Mouse (Mus musculus) intestine, embryonic 14.5 days (tissue): ENCODE results near the gene Fcor. TPM values are rescaled to one million over a fixed set of nuclear protein-coding genes. Genes with fewer than 3 reads are reported as not detected.

Experiments
- ATAC-seq: fragments of 200-750 bp; cut with Nextera tagmentation; replicated peaks from 2 replicates; pipeline ENCODE4 v1.8.0; 2017; ENCODE audit warnings: low read depth, moderate number of reproducible peaks, moderate TSS enrichment, moderate library complexity; ENCODE audit not compliant: low FRiP score, low TSS enrichment
- DNase-seq: peaks from one replicate; pipeline ENCODE4 v3.0.0-alpha.2; 2018; ENCODE audit warnings: low spot score
- H3K27ac ChIP-seq: fragments of 300-500 bp; sonication (generic); 2 replicates; pipeline ENCODE4 v1.5.1; 2014; ENCODE audit warnings: low read depth, mild to moderate bottlenecking, control low read depth
- H3K27me3 ChIP-seq: fragments of 300-500 bp; sonication (generic); replicated peaks from 2 replicates; pipeline ENCODE4 v1.6.1; 2014; ENCODE audit warnings: low read length, control low read depth; ENCODE audit not compliant: control insufficient read depth, insufficient read depth
- H3K36me3 ChIP-seq: fragments of 300-500 bp; sonication (generic); 2 replicates; pipeline ENCODE4 v1.6.1; 2014; ENCODE audit warnings: low read length, control low read depth; ENCODE audit not compliant: control insufficient read depth, insufficient read depth
- H3K4me1 ChIP-seq: fragments of 300-500 bp; sonication (generic); replicated peaks from 2 replicates; pipeline ENCODE4 v1.6.1; 2014; ENCODE audit warnings: low read length, control low read depth, mixed read lengths; ENCODE audit not compliant: control insufficient read depth, insufficient read depth
- H3K4me2 ChIP-seq: fragments of 300-500 bp; sonication (generic); 2 replicates; pipeline ENCODE4 v1.6.1; 2014; ENCODE audit warnings: low read length
- H3K4me3 ChIP-seq: fragments of 300-500 bp; sonication (generic); 2 replicates; pipeline ENCODE4 v1.5.1; 2014; ENCODE audit warnings: low read depth, low read length, control low read depth, mixed read lengths
- H3K9ac ChIP-seq: fragments of 300-500 bp; sonication (generic); 2 replicates; pipeline ENCODE4 v1.6.1; 2014; ENCODE audit warnings: mild to moderate bottlenecking, low read length
- H3K9me3 ChIP-seq: fragments of 300-500 bp; sonication (generic); 2 replicates; pipeline ENCODE4 v1.6.1; 2016; ENCODE audit warnings: low read length, control low read depth; ENCODE audit not compliant: control insufficient read depth
- WGBS: fragments of 180-500 bp; shearing (Covaris S2); extraction: QIAGEN DNeasy Blood & Tissue Kit; methylation state at CpG from one replicate; pipeline ENCODE4 v1.1.7; 2014; 5-methylcytosine and 5-hydroxymethylcytosine counted together
- polyA plus RNA-seq: library from polyadenylated mRNA; unstranded; fragments of >200 nt; fragmentation: Nextera tagmentation; extraction: Ambion mirVana; gene quantifications from 2 replicates; pipeline ENCODE4 v1.2.1, GENCODE M21; 2014

Fcor gene
- polyA plus RNA-seq, 1 experiment from 2014 or later, result 16.7 TPM

DNA sequence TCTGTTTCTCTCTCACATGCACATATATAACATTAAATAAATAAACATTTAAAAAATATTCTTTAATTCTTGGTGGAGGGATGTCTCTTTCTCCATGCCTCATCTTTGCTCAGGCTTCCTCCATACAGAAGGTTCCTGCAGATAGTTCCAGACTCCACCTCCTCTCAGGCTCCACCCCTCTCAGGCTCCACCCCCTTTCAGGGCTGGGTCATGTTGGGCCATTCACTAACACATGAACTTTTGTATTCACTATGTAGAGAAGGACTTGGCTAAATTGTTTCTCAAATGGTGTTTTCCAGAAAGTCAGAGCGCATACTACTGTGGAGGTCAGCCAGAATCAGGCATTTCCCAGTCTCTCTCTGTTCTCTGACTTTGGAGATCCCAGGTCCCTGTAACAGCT, 29.3 kb upstream of the Fcor start:
- ATAC-seq (no peak), DNase-seq (no peak)
- H3K36me3 ChIP-seq, result no peaks in the 10 kb centered on the region
- H3K4me3 ChIP-seq, result no peak overlapping the region
- no peaks in the 10 kb centered on the region for H3K4me1 ChIP-seq
- H3K27ac ChIP-seq, result no peak overlapping the region
- no peak overlapping the region for H3K9ac ChIP-seq
- WGBS, result 94% methylated on average over 1 of the region's 1 CpGs
- no peak overlapping the region for H3K4me2 ChIP-seq
- no peaks in the 10 kb centered on the region for H3K9me3 ChIP-seq
- H3K27me3 ChIP-seq, result no peaks in the 10 kb centered on the region

- Histone ChIP-seq H3K4me1 (no peaks in the 10 kb centered on the region), H3K4me2 (no peak within 1 kb of the TSS), H3K27me3 (0 out of 2 replicates have a peak, but pooled peaks cover 2% of the 10 kb centered on the region), H3K27ac (no peak within 1 kb of the TSS), H3K9ac (no peak within 1 kb of the TSS), H3K4me3 (no peak within 1 kb of the TSS), H3K36me3 (no peaks in the 10 kb centered on the region), H3K9me3 (no peaks in the 10 kb centered on the region)
- DNase-seq, result no peak
- 81% methylated on average over 3 of the region's 3 CpGs for WGBS
- ATAC-seq, result no peak
These were observed 22.0 kb upstream of the Fcor start, which contains the start of gene Fcer2a for GRCm38 (mm10) chr8:3694121-3694520. Gene Fcer2a (minus strand): TSS chr8:3694175.

DNA sequence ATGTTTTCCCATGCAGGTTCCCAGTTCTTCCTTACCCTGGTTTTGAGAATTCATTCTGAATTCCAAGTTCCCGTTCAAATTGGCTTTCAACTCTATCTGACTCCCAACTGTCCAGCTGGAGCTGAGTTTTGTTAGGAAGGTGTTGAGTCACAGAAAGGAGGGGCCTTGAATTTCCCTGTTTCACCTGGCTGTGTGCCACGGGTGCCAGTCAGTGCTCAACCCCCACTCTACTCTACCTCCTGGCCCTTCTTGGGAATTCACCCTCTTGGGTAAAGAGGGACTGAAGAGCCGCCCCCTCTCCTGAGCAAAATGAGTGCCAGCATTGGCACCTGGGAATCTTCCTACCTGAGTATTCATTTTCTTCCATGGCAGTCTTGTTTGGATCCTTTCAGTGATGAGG, 18.6 kb upstream of the Fcor start:
- Histone ChIP-seq H3K4me2 (no peak overlapping the region), H3K36me3 (no peaks in the 10 kb centered on the region), H3K27ac (no peak overlapping the region), H3K4me3 (no peak overlapping the region), H3K4me1 (no peaks in the 10 kb centered on the region), H3K9me3 (no peaks in the 10 kb centered on the region), H3K27me3 (0 out of 2 replicates have a peak, but pooled peaks cover 2% of the 10 kb centered on the region), H3K9ac (no peak overlapping the region)
- no peak for DNase-seq
- no peak for ATAC-seq
- WGBS, result 72% methylated on average over 3 of the region's 3 CpGs

GRCm38 (mm10) chr8:3687537-3687936, 15.4 kb upstream of the Fcor start:
- no peaks in the 10 kb centered on the region for H3K4me1 ChIP-seq
- DNase-seq (no peak), ATAC-seq (no peak)
- H3K9me3 ChIP-seq, result no peaks in the 10 kb centered on the region
- no peak overlapping the region for H3K4me3 ChIP-seq
- WGBS, result 76% methylated on average over 6 of the region's 6 CpGs
- H3K27ac ChIP-seq, result no peak overlapping the region
- H3K36me3 ChIP-seq, result no peaks in the 10 kb centered on the region
- H3K4me2 ChIP-seq, result no peak overlapping the region
- no peak overlapping the region for H3K9ac ChIP-seq
- 0 out of 2 replicates have a peak, but pooled peaks cover 2% of the 10 kb centered on the region for H3K27me3 ChIP-seq

DNA sequence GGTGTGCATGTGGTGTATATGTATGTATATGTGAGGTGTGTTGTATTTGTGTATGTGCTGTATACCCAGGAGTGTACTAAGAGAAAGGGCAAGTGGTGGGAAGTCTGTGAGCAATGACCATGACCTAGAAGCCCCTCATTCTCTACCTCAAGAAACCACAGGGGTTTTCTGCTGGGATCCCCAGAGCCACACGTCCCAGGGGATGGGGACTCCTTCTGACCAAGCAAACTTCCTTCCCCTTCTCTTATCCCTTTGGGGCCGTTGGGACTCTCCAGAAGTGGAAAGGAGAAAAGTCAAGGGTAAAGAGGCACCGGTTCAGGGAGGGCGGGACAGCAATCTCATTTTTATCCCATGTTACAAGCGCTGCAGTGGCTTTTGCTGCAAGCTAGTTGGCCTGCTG, 13.3 kb upstream of the Fcor start:
- Histone ChIP-seq H3K4me3 (no peak overlapping the region), H3K36me3 (peaks cover 11% of the 10 kb centered on the region), H3K27me3 (no peaks in the 10 kb centered on the region), H3K9me3 (no peaks in the 10 kb centered on the region), H3K27ac (no peak overlapping the region), H3K4me1 (no peaks in the 10 kb centered on the region), H3K9ac (no peak overlapping the region), H3K4me2 (no peak overlapping the region)
- ATAC-seq, result no peak
- 69% methylated on average over 5 of the region's 5 CpGs for WGBS
- DNase-seq, result no peak

DNA sequence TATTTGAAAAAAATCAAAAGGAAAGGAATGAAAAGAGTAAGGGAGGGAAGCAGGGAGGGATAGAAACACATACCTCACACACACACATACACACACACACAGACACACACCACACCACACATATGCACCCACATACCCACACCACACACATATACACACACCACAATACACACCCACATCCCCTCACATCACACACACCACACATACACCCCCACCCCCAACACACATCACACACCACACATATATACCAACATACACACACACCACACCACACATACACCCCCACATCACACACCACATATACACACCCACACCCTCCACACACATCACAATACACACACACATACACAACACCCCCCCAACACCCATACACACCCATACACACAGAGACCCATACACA, 12.4 kb upstream of the Fcor start:
- ATAC-seq, result no peak
- DNase-seq, result no peak
- no peaks in the 10 kb centered on the region for H3K4me1 ChIP-seq
- H3K36me3 ChIP-seq, result peaks cover 20% of the 10 kb centered on the region
- H3K9me3 ChIP-seq, result no peaks in the 10 kb centered on the region
- H3K9ac ChIP-seq, result no peak overlapping the region
- no peak overlapping the region for H3K4me2 ChIP-seq
- no peak overlapping the region for H3K27ac ChIP-seq
- H3K27me3 ChIP-seq, result no peaks in the 10 kb centered on the region
- no peak overlapping the region for H3K4me3 ChIP-seq

- Histone ChIP-seq H3K4me2 (no peak overlapping the region), H3K4me1 (no peaks in the 10 kb centered on the region), H3K4me3 (no peak overlapping the region), H3K9me3 (no peaks in the 10 kb centered on the region), H3K9ac (no peak overlapping the region), H3K36me3 (peaks cover 29% of the 10 kb centered on the region), H3K27me3 (no peaks in the 10 kb centered on the region), H3K27ac (no peak overlapping the region)
- ATAC-seq (no peak), DNase-seq (no peak)
- WGBS, result 67% methylated on average over 6 of the region's 6 CpGs
These were observed 11.4 kb upstream of the Fcor start for GRCm38 (mm10) chr8:3683408-3684176.

DNA sequence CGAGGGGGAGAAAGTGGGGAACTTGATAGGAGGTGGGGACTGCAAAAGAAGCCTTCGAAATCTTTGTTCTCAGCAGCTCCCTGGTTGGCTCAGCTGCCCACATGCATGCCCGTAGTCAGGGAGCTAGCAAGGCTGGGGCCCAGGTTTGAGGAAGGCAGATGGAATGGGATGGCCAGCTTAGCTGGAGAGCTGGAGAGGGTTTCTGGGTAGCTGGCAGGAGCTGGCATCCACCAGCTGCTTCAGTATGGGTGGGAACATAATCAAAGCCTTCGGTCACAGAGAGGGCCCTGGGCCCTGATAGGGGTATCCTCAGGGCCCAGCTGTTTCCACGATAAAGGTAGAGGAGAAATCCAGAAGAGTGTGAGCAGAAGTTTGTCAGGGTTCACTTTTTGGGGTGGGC, 10.3 kb upstream of the Fcor start:
- 86% methylated on average over 5 of the region's 5 CpGs for WGBS
- H3K4me1 ChIP-seq, result peaks cover 5% of the 10 kb centered on the region; the same call in 1 of the 2 replicates
- H3K27me3 ChIP-seq, result no peaks in the 10 kb centered on the region
- no peaks in the 10 kb centered on the region for H3K9me3 ChIP-seq
- H3K27ac ChIP-seq, result no peak overlapping the region
- ATAC-seq, result no peak
- H3K36me3 ChIP-seq, result peaks cover 30% of the 10 kb centered on the region
- no peak overlapping the region for H3K4me3 ChIP-seq
- no peak overlapping the region for H3K4me2 ChIP-seq
- H3K9ac ChIP-seq, result no peak overlapping the region
- no peak for DNase-seq

- WGBS, result 84% methylated on average over 5 of the region's 5 CpGs
- no peak overlapping the region for H3K9ac ChIP-seq
- no peak overlapping the region for H3K4me3 ChIP-seq
- no peaks in the 10 kb centered on the region for H3K27me3 ChIP-seq
- no peak for ATAC-seq
- H3K36me3 ChIP-seq, result peaks cover 30% of the 10 kb centered on the region
- no peak overlapping the region for H3K4me2 ChIP-seq
- peaks cover 8% of the 10 kb centered on the region; the same call in 1 of the 2 replicates for H3K4me1 ChIP-seq
- H3K9me3 ChIP-seq, result no peaks in the 10 kb centered on the region
- no peak for DNase-seq
- H3K27ac ChIP-seq, result no peak overlapping the region
These were observed 7.5 kb upstream of the Fcor start for GRCm38 (mm10) chr8:3679656-3680055.
